Mouse (Mus musculus) liver, embryonic 14.5 days (tissue): Measurements from ENCODE around the gene Megf11. TPM values are rescaled to one million over a fixed set of nuclear protein-coding genes. Genes with fewer than 3 reads are reported as not detected.

ENCODE experiments used
- ATAC-seq: fragments of 200-750 bp; cut with Nextera tagmentation; 2 replicates; pipeline ENCODE4 v1.8.0; 2017; ENCODE audit warnings: moderate number of reproducible peaks, mild to moderate bottlenecking, moderate library complexity; ENCODE audit not compliant: insufficient read depth
- DNase-seq, 3 experiments: peaks; one replicate each; pipeline ENCODE4 v3.0.0-alpha.2; 2012 to 2013; ENCODE audit warnings: low read depth in 3 of 3, low spot score in 3 of 3
- H3K27ac ChIP-seq: fragments of 300-500 bp; sonication (generic); 2 replicates; pipeline ENCODE4 v1.5.1; 2014; ENCODE audit warnings: moderate library complexity, mild to moderate bottlenecking, control low read depth, inconsistent platforms
- H3K27me3 ChIP-seq: fragments of 300-500 bp; sonication (generic); 2 replicates; pipeline ENCODE4 v1.6.1; 2014; ENCODE audit warnings: mild to moderate bottlenecking, low read length, moderate library complexity; ENCODE audit not compliant: control insufficient read depth, insufficient read depth
- H3K36me3 ChIP-seq: fragments of 300-500 bp; sonication (generic); replicated peaks from 2 replicates; pipeline ENCODE4 v1.6.1; 2014; ENCODE audit warnings: low read depth; ENCODE audit not compliant: control insufficient read depth, insufficient read depth
- H3K4me1 ChIP-seq, 2 experiments: fragments of 200-500 bp in 1 of 2; fragments of 300-500 bp in 1 of 2; sonication (generic) in 1 of 2; replicated peaks; 2 replicates each; pipeline ENCODE4 v1.6.1; 2012 to 2014; ENCODE audit warnings: antibody characterized with exemption in 1 of 2, inconsistent platforms in 1 of 2, low read length in 1 of 2; ENCODE audit not compliant: control insufficient read depth in 2 of 2, insufficient read depth in 2 of 2
- H3K4me2 ChIP-seq: fragments of 300-500 bp; sonication (generic); 2 replicates; pipeline ENCODE4 v1.6.1; 2014; ENCODE audit warnings: low read depth, mild to moderate bottlenecking, control low read depth, moderate library complexity
- H3K4me3 ChIP-seq, 2 experiments: fragments of 200-500 bp in 1 of 2; fragments of 300-500 bp in 1 of 2; sonication (generic) in 1 of 2; 2 replicates each; pipeline ENCODE4 v1.5.1; 2012 to 2014; ENCODE audit warnings: low read depth in 2 of 2, low read length in 2 of 2, mild to moderate bottlenecking in 2 of 2, control low read depth in 1 of 2, inconsistent platforms in 1 of 2, moderate library complexity in 1 of 2; ENCODE audit not compliant: insufficient read depth in 1 of 2
- H3K9ac ChIP-seq: fragments of 300-500 bp; sonication (generic); replicated peaks from 2 replicates; pipeline ENCODE4 v1.6.1; 2014; ENCODE audit warnings: mild to moderate bottlenecking, control low read depth, moderate library complexity
- H3K9me3 ChIP-seq: fragments of 300-500 bp; sonication (generic); 2 replicates; pipeline ENCODE4 v1.6.1; 2016; ENCODE audit warnings: low read length, mixed read lengths; ENCODE audit not compliant: control insufficient read depth
- CTCF ChIP-seq: IDR thresholded peaks from 2 replicates; pipeline ENCODE4 v1.5.1; 2016; ENCODE audit warnings: antibody characterized with exemption, low read depth, control low read depth
- EP300 ChIP-seq: IDR thresholded peaks from 2 replicates; pipeline ENCODE4 v1.6.1; 2016; ENCODE audit warnings: antibody characterized with exemption, low read depth
- WGBS: fragments of 180-500 bp; shearing (Covaris S2); extraction: QIAGEN DNeasy Blood & Tissue Kit; methylation state at CpG from one replicate; pipeline ENCODE4 v1.1.7; 2014; ENCODE audit not compliant: insufficient replicate concordance; 5-methylcytosine and 5-hydroxymethylcytosine counted together
- polyA plus RNA-seq, 2 experiments: library from polyadenylated mRNA; depleted of rRNA in 1 of 2; stranded (reverse) in 1 of 2; unstranded in 1 of 2; fragments of >200 nt; fragmentation: Nextera tagmentation in 1 of 2; extraction: Ambion mirVana in 1 of 2; gene quantifications; 2 replicates each; pipeline versions ENCODE4 v1.2.1 to v1.2.3; 2012 to 2014

Megf11 gene
- polyA plus RNA-seq, 2 experiments = 0.18 to 0.28 TPM

DNA sequence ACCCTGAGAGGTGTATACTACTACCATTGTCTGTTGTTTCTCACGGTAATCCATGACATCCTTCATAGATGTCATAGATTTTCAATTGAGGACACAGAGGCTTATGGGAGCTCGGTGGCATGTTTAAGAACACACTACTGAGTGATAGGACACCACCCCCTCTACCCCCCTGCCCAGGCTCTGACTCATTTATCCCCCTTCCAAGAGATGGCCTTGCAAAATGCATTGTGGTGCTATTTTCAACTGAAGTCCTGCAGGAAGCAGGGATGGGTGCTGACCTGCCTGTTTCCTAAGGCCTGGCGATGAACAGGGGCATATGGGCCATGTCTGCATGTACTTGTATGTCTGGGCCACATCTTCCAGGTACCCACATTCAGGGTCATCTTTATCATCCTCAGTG, 119.0 kb downstream of the Megf11 start:
- H3K9me3 ChIP-seq = no peaks in the 10 kb centered on the region
- H3K27me3 ChIP-seq = no peaks in the 10 kb centered on the region
- no peak overlapping the region for H3K4me3 ChIP-seq
- DNase-seq (no peak), ATAC-seq (no peak)
- no peak overlapping the region for H3K4me2 ChIP-seq
- no peaks in the 10 kb centered on the region for H3K4me1 ChIP-seq
- no peak overlapping the region for H3K27ac ChIP-seq
- H3K36me3 ChIP-seq = no peaks in the 10 kb centered on the region
- H3K9ac ChIP-seq = no peak overlapping the region
- 69% methylated on average over 3 of the region's 3 CpGs for WGBS
- TF ChIP-seq CTCF = no peak

- no peak overlapping the region for H3K4me2 ChIP-seq
- DNase-seq (no peak), ATAC-seq (no peak)
- WGBS = 75% methylated on average over 8 of the region's 8 CpGs
- H3K9ac ChIP-seq = no peak overlapping the region
- H3K27ac ChIP-seq = no peak overlapping the region
- H3K27me3 ChIP-seq = no peaks in the 10 kb centered on the region
- no peak overlapping the region for H3K4me3 ChIP-seq
- no peaks in the 10 kb centered on the region for H3K36me3 ChIP-seq
- H3K9me3 ChIP-seq = no peaks in the 10 kb centered on the region
- no peak for TF ChIP-seq EP300
- no peak for TF ChIP-seq CTCF
- H3K4me1 ChIP-seq = no peaks in the 10 kb centered on the region
Observed at GRCm38 (mm10) chr9:64504921-64505320, 119.5 kb downstream of the Megf11 start.

DNA sequence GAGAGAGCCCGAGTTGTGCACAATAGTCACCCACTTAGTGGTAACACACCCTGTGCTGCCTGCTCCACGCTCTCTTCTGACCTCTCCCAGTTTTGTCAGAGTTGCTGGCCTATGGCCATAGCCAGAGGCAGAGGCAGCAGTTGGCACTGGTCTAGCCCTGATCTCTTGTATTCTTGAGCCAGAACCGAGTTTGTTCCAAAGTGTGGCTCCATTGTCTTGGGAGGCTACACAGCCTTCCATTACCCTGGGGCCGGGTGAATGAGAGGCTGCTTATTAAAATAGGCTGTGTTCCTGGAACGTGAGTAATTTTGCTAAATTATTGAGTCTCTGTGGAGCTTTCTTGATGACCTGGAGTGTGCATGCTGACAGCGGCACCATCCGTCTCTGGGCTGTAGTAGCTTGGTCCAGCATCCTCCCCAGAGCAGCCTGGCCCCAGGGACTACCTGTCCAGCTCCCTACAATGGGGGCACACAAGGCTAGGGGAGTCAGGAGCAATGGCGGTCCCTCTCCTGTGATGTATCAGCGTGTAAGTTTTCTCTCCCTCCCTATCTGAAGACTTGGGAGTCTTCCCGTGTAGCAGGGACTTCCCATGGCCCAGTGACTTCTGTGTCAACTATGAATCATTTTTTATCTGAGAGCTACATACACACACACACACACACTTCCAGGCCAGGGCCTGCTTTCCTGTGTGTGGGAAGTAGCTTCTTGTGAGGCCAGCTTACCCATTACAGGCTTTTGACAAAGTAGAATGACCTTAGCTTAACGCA, 121.2 kb downstream of the Megf11 start:
- no peak overlapping the region for H3K4me3 ChIP-seq
- no peak overlapping the region for H3K27ac ChIP-seq
- no peaks in the 10 kb centered on the region for H3K4me1 ChIP-seq
- no peaks in the 10 kb centered on the region for H3K9me3 ChIP-seq
- H3K4me2 ChIP-seq = no peak overlapping the region
- DNase-seq = no peak
- H3K9ac ChIP-seq = no peak overlapping the region
- TF ChIP-seq EP300 = no peak
- no peak for TF ChIP-seq CTCF
- H3K36me3 ChIP-seq = no peaks in the 10 kb centered on the region
- H3K27me3 ChIP-seq = no peaks in the 10 kb centered on the region
- ATAC-seq = no peak
- WGBS = 60% methylated on average over 11 of the region's 11 CpGs

DNA sequence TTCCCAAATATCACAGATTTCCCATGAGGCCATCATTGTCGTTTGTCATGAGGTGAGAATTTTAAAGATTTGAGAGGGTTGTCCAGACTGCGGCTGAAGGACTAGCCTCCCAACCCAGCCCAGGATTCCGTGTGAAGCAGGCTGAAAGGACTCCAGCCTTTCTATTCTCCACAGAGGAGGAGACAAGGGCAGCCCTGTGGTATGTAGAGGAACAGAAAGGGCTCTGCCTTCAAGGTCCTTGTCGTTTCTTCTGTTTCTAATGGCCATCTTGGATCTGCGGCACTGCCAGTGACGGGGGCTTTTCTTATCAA, 121.7 kb downstream of the Megf11 start:
- H3K27ac ChIP-seq = no peak overlapping the region
- H3K9ac ChIP-seq = no peak overlapping the region
- H3K4me1 ChIP-seq = no peaks in the 10 kb centered on the region
- no peaks in the 10 kb centered on the region for H3K9me3 ChIP-seq
- no peak for TF ChIP-seq EP300
- no peak for TF ChIP-seq CTCF
- 70% methylated on average over 6 of the region's 6 CpGs for WGBS
- H3K4me3 ChIP-seq = no peak overlapping the region
- no peak for DNase-seq
- no peaks in the 10 kb centered on the region for H3K27me3 ChIP-seq
- H3K4me2 ChIP-seq = no peak overlapping the region
- no peak for ATAC-seq
- H3K36me3 ChIP-seq = no peaks in the 10 kb centered on the region

GRCm38 (mm10) chr9:64507995-64508394, 122.6 kb downstream of the Megf11 start:
- H3K36me3 ChIP-seq = no peaks in the 10 kb centered on the region
- H3K4me2 ChIP-seq = no peak overlapping the region
- WGBS = 65% methylated on average over 7 of the region's 7 CpGs
- peaks cover 0 to 3% of the 10 kb centered on the region in 2 experiments; a peak in 2 of 4 replicates for H3K4me1 ChIP-seq
- H3K4me3 ChIP-seq = no peak overlapping the region
- H3K9ac ChIP-seq = no peak overlapping the region
- H3K27ac ChIP-seq = no peak overlapping the region
- no peaks in the 10 kb centered on the region for H3K9me3 ChIP-seq
- TF ChIP-seq CTCF (peak; percentile 69), EP300 (no peak)
- DNase-seq = no peak
- H3K27me3 ChIP-seq = no peaks in the 10 kb centered on the region
- no peak for ATAC-seq
